Mouse (Mus musculus): Measurements from ENCODE around the gene Prpf3.
A peak's percentile ranks its signal among the peaks of the same experiment; 100 is the strongest.
"Not testable (repeated sequence)": the region's sequence is repeated elsewhere in the genome, so short reads cannot be mapped to it uniquely, and the experiment has no call there.

Gene Prpf3

GRCm38 (mm10) chr3:95818571-95819288 lies 37.0 kb downstream of the Prpf3 start, which contains the start of gene Rprd2:
Rprd2 (minus strand) TSS chr3:95818863.
- DNase-seq: peak; percentile 86

GRCm38 (mm10) chr3:95818026-95818511 lies 37.6 kb downstream of the Prpf3 start:
- DNase-seq: peak; percentile 69

- no peak for DNase-seq
Observed at GRCm38 (mm10) chr3:95816681-95817080, 39.0 kb downstream of the Prpf3 start.

GRCm38 (mm10) chr3:95808384-95808783 lies 47.3 kb downstream of the Prpf3 start:
- DNase-seq: no peak

GRCm38 (mm10) chr3:95807630-95808029 lies 48.1 kb downstream of the Prpf3 start:
- DNase-seq: not testable (repeated sequence)

GRCm38 (mm10) chr3:95806677-95807076 lies 49.0 kb downstream of the Prpf3 start:
- no peak for DNase-seq

GRCm38 (mm10) chr3:95803851-95804250 lies 51.8 kb downstream of the Prpf3 start:
- DNase-seq: no peak

GRCm38 (mm10) chr3:95798756-95799155 lies 56.9 kb downstream of the Prpf3 start:
- no peak for DNase-seq

- DNase-seq: no peak
Observed at GRCm38 (mm10) chr3:95794299-95794698, 61.4 kb downstream of the Prpf3 start.

- DNase-seq: no peak
Observed at GRCm38 (mm10) chr3:95793662-95794061, 62.0 kb downstream of the Prpf3 start.

- DNase-seq: no peak
Observed at GRCm38 (mm10) chr3:95785501-95785900, 70.2 kb downstream of the Prpf3 start.

Data from kidney, postnatal 10 days (tissue).